Mouse (Mus musculus) liver, postnatal 0 days (tissue): ENCODE data around the gene Ier5l. TPM values are rescaled to one million over a fixed set of nuclear protein-coding genes. Genes with fewer than 3 reads are reported as not detected.

Source experiments
- ATAC-seq: fragments of 200-750 bp; cut with Nextera tagmentation; 2 replicates; pipeline ENCODE4 v1.8.0; 2017; ENCODE audit warnings: mild to moderate bottlenecking, moderate library complexity
- DNase-seq: peaks from one replicate; pipeline ENCODE4 v3.0.0-alpha.2; 2016
- H3K27ac ChIP-seq: fragments of 300-500 bp; sonication (generic); 2 replicates; pipeline ENCODE4 v1.5.1; 2014; ENCODE audit warnings: antibody characterized with exemption, moderate library complexity, mild to moderate bottlenecking, low read depth
- H3K27me3 ChIP-seq: fragments of 300-500 bp; sonication (generic); 2 replicates; pipeline ENCODE4 v1.6.1; 2014; ENCODE audit warnings: low read length, control low read depth, mixed read lengths; ENCODE audit not compliant: insufficient read depth
- H3K36me3 ChIP-seq: fragments of 300-500 bp; sonication (generic); replicated peaks from 2 replicates; pipeline ENCODE4 v1.6.1; 2014; ENCODE audit warnings: mild to moderate bottlenecking, control low read depth, low read length, moderate library complexity, mixed read lengths; ENCODE audit not compliant: insufficient read depth
- H3K4me1 ChIP-seq: fragments of 300-500 bp; sonication (generic); 2 replicates; pipeline ENCODE4 v1.6.1; 2014; ENCODE audit warnings: antibody characterized with exemption, mild to moderate bottlenecking, control low read depth; ENCODE audit not compliant: insufficient read depth
- H3K4me2 ChIP-seq: fragments of 300-500 bp; sonication (generic); 2 replicates; pipeline ENCODE4 v1.6.1; 2014; ENCODE audit warnings: low read depth, mild to moderate bottlenecking, low read length, moderate library complexity, mixed read lengths
- H3K4me3 ChIP-seq: fragments of 300-500 bp; sonication (generic); 2 replicates; pipeline ENCODE4 v1.5.1; 2014; ENCODE audit warnings: low read depth, low read length
- H3K9ac ChIP-seq: fragments of 300-500 bp; sonication (generic); replicated peaks from 2 replicates; pipeline ENCODE4 v1.6.1; 2014; ENCODE audit warnings: mild to moderate bottlenecking, moderate library complexity
- H3K9me3 ChIP-seq: fragments of 300-500 bp; sonication (generic); 2 replicates; pipeline ENCODE4 v1.6.1; 2016; ENCODE audit warnings: mild to moderate bottlenecking, control low read depth, low read length, mixed read lengths
- CTCF ChIP-seq: sonication (generic); IDR thresholded peaks from 2 replicates; pipeline ENCODE4 v1.5.1; 2016; ENCODE audit warnings: antibody characterized with exemption, low read depth
- EP300 ChIP-seq: IDR thresholded peaks from 2 replicates; pipeline ENCODE4 v1.6.1; 2016; ENCODE audit warnings: antibody characterized with exemption, low read depth, mild to moderate bottlenecking
- polyA plus RNA-seq: library from polyadenylated mRNA; unstranded; fragments of >200 nt; fragmentation: Nextera tagmentation; extraction: Ambion mirVana; gene quantifications from 2 replicates; pipeline ENCODE4 v1.2.1, GENCODE M21; 2015

The Ier5l gene
- polyA plus RNA-seq, 1 experiment from 2014 or later: 0.31 TPM

DNA sequence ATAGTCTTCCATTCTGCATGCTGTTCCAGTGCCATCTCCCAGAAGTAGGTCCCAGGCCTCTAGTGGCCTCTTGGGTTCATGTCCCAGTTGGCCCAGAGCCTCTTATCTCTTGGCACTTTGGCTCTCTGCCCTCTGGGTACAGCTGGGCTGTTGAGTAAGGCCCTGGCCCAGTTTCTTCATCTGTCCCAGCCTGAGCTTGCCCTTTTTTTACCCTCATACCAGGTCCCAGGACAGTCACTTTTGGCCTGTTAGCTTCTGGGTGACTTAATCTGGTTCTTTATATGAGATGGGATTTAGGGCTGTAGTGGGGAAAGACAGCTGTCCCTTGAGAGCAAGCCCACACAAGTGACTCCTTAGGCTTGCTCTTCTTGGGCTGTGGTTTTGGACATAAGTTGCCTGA lies 44.9 kb downstream of the Ier5l start:
- ATAC-seq (peak; percentile 94), DNase-seq (peak; percentile 73)
- Histone ChIP-seq H3K4me1 (peaks cover 4% of the 10 kb centered on the region; the same call in 1 of the 2 replicates), H3K4me2 (no peak overlapping the region), H3K9ac (no peak overlapping the region), H3K4me3 (no peak overlapping the region), H3K36me3 (peaks cover 84% of the 10 kb centered on the region), H3K9me3 (no peaks in the 10 kb centered on the region), H3K27ac (0 out of 2 replicates have a peak overlapping the region, but pooled peaks have one; percentile 13), H3K27me3 (no peaks in the 10 kb centered on the region)
- TF ChIP-seq CTCF (no peak), EP300 (peak; percentile 56; the same call in 1 of the 2 replicates)

Other genes with a start within 250 kb of the Ier5l start
- 18.6 and 20.3 TPM in 2 replicates for gene Lrrc8a, start 236.5 kb downstream of the Ier5l start, polyA plus RNA-seq
- 0.14 and 0.18 TPM in 2 replicates for gene Gm28035, start 233.7 kb downstream of the Ier5l start, polyA plus RNA-seq
- 19.3 and 23.2 TPM in 2 replicates for gene Phyhd1, start 208.0 kb downstream of the Ier5l start, polyA plus RNA-seq
- not detected in 2 replicates for gene Gm28038, start 193.2 kb downstream of the Ier5l start, polyA plus RNA-seq
- gene Dolk, start 187.9 kb downstream of the Ier5l start, polyA plus RNA-seq: 14.0 and 14.1 TPM in 2 replicates
- 6.2 and 7.5 TPM in 2 replicates for gene Nup188, start 187.8 kb downstream of the Ier5l start, polyA plus RNA-seq
- 13.9 and 14.4 TPM in 2 replicates for gene Sh3glb2, start 114.9 kb downstream of the Ier5l start, polyA plus RNA-seq
- 7.6 and 8.2 TPM in 2 replicates for gene Miga2, start 110.0 kb downstream of the Ier5l start, polyA plus RNA-seq
- gene Dolpp1, start 82.0 kb downstream of the Ier5l start, polyA plus RNA-seq: 12.0 and 12.2 TPM in 2 replicates
- gene Crat, start 58.4 kb downstream of the Ier5l start, polyA plus RNA-seq: 57.5 and 64.3 TPM in 2 replicates
- gene Ptpa, start 58.2 kb downstream of the Ier5l start, polyA plus RNA-seq: 65.6 and 76.8 TPM in 2 replicates
- gene Cstad, start 120.8 kb upstream of the Ier5l start, polyA plus RNA-seq: 0.22 TPM in 2 replicates